Mouse (Mus musculus) G1E (cell line): Measurements from ENCODE around the gene Spock2.

Experiments used
- CTCF ChIP-seq: IDR thresholded peaks from 2 replicates; pipeline ENCODE4 v1.5.1; 2012; ENCODE audit warnings: low read depth, low read length, inconsistent platforms, mixed read lengths
- GATA1 ChIP-seq: IDR thresholded peaks from 2 replicates; pipeline ENCODE4 v1.6.1; 2012; ENCODE audit warnings: borderline replicate concordance, low read length, inconsistent platforms, mixed read lengths
- GATA2 ChIP-seq: IDR thresholded peaks from 2 replicates; pipeline ENCODE4 v1.6.1; 2012; ENCODE audit warnings: low read depth, low read length, inconsistent platforms, borderline replicate concordance
- POLR2AphosphoS5 ChIP-seq: IDR thresholded peaks from 2 replicates; pipeline ENCODE4 v1.6.1; 2012; ENCODE audit warnings: low read depth, low read length, inconsistent platforms; ENCODE audit not compliant: insufficient replicate concordance
- TAL1 ChIP-seq: conservative IDR thresholded peaks from 2 replicates; pipeline ENCODE4 v1.6.1; 2012; ENCODE audit warnings: low read depth, low read length, inconsistent platforms, mixed read lengths

GRCm38 (mm10) chr10:60166068-60166467 lies 60.0 kb downstream of the Spock2 start:
- TF ChIP-seq CTCF, result no peak
- TF ChIP-seq GATA1, result no peak
- TF ChIP-seq TAL1, result no peak
- no peak for TF ChIP-seq POLR2AphosphoS5
- TF ChIP-seq GATA2, result no peak
